Mouse (Mus musculus) cerebellum, adult 2 months (tissue): ENCODE data around the gene Serpina5.
"Not testable (repeated sequence)": the region's sequence is repeated elsewhere in the genome, so short reads cannot be mapped to it uniquely, and the experiment has no call there.

Source experiments
- CTCF ChIP-seq: fragments of 200-500 bp; IDR thresholded peaks from 2 replicates; pipeline ENCODE4 v1.5.1; 2011; ENCODE audit warnings: low read depth, mild to moderate bottlenecking, control low read depth, low read length, moderate library complexity, borderline replicate concordance; ENCODE audit not compliant: insufficient read depth
- POLR2A ChIP-seq: fragments of 200-500 bp; IDR thresholded peaks from 2 replicates; pipeline ENCODE4 v1.6.1; 2011; ENCODE audit warnings: low read length, control low read depth, borderline replicate concordance; ENCODE audit not compliant: insufficient read depth

DNA sequence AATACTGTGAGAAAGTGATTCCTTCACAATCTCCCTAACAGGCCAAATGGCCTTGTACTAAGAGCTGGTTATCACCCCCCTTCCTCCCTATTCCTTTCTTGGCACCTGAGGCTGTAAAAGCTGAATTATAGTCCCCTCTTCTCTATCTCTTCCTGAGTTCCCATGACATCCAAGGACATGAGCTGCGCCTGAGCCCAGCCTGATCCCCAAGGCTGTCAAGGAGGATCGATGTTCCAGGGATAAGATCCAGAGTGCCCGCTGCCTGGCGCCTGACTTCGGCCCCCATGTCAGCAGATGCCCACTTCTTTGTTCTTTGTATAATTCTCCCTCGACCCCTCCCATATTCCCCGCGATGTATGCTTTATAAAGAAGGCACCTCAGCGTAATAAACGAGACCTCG, 11.4 kb downstream of the Serpina5 start, which contains the start of gene Serpina3a:
- not testable (repeated sequence) for TF ChIP-seq CTCF, POLR2A
